Mouse (Mus musculus): ENCODE measurements around the gene Sppl2b.

DNA sequence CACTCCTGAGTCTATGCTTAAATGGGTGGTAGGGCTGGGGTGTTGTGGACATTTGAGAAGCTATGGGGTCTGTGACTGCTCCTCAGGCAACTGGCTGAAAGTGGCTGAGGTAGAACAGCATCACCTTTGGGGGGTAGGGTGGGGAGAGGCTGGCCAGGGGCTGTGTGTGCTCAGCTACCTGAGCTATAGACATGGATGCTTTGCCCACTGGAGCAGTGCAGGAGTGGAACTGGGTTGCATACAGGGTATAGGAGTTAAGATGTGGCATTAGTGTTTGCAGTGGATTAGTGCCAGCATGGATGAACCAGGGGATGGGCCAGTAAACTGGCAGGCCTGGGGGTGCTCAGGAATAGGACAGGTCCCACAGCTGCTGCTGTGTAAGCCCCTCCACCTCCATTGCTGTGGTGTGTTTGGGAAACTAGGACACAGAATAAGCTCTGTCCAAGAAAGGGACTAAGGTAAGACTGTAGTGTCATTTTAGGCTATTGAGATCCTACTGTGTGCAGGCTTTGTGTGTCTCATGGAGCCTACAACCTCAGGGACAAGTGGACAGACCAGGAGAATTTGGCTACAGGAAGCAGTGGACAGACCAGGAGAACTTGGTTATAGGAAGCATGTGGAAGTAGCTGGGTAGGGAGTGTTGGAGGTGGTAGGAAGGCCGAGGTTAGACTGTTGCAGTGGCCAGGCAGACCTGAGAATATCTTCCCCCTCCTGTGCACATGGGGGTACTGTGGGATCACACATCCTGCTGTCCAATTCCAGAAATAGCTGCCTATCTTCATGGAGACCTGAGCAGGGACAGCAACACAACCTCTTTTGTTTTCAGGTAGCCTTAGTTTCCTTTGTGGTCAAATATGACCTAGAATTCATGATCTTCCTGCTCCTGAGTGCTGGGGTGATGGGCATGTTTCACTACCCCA is 25.5 kb upstream of the Sppl2b start:
- TF ChIP-seq CTCF (IDR thresholded peaks at IDR 0.05; ENCODE audit: low read depth), result no peak
- TF ChIP-seq EP300 (IDR thresholded peaks at IDR 0.05; ENCODE audit: low read depth), result no peak

Data from liver, postnatal 0 days (tissue).